Mouse (Mus musculus) embryo, embryonic 9.5 days (tissue): ENCODE data around the gene Hsf3.
"Not testable (repeated sequence)": the region's sequence is repeated elsewhere in the genome, so short reads cannot be mapped to it uniquely, and the experiment has no call there.

Experiments used
- DNase-seq: peaks from one replicate; pipeline ENCODE4 v3.0.0-alpha.2; 2017; ENCODE audit errors: extremely low spot score

The Hsf3 gene

DNA sequence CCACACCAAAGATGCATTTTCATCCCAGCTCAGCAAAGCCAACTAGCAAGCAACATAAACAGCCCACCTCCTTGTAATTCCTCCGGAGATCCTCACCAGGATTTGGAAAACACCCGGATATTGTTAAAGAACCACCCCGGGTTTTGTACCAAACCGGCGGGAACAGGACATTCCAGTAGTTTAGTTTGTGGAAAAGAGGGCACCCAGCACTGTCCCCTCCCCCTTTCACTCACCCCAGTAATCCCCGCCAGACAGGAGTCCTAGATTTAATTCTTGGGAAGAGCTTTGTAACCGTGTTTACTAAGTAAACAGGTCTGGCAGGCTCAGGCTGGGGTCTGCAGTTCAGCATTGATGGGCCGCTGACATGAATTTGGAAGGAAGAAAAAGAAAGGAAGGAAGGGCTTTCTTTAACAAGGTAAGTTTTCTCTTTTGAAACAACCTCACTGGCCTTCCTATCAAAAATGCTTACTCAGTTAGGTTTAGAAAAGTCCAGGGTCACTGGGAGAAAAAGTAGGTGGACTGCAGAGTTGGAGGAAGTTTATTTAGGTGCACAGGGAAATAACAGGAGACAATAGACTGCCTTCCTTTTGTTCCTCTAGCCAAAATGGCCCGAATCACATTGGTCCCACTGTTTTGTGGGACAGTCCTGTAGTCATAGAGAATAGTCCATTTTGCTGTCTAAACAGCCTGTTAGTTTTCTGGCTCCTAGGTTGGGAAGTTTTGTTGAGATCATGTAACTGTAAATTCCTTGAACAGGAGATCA is at the start of gene Hsf3:
TSS of gene Hsf3 (minus strand) at position 94 of the 763 bp plus-strand sequence.
- peak; percentile 39 for DNase-seq

- no peak for DNase-seq
Measured at GRCm38 (mm10) chrX:96501580-96501979, 45.5 kb upstream of the Hsf3 start.

DNA sequence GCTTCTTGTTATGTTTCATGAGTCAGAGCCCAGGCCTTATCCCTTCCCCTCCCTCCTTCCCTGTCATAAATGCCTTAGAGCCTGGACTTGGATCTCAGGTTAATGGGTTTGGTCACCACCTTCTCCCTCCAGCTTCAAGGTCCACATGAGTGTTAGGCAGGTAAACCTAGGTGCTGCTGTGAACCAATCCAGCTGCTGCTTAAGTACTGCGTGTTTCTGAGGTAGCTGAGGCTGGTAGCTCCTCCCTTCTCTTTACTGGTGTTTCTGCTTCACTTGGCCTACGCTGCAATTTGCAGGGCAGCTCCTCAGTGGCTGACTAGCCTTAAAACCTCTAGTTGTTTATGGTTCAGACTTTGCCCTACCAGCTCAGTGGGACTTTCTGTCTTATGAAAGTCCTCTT is 945 bp downstream of the Hsf3 start, which contains the start of gene Heph:
TSS of gene Heph (plus strand) at position 211 of the 400 bp plus-strand sequence.
- DNase-seq, result no peak

DNA sequence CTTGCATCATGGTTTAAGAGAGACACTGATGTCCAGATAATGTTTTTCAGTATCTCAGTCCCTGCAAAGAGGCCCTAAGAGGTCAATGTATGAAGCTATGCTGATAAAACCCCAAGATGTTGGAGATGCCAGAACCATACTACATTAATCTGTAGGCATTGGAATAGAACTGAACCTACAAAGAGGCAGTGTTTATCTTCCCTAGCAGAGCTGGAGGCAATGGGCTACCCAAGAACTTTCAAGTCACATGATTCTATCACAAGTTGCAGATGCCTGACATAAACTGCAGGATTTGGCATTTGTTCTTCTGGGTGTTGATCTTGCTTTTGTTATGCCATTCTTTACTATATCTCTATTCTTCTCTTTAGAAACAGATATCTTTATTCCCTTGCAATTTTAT is 36.7 kb downstream of the Hsf3 start:
- no peak for DNase-seq

DNA sequence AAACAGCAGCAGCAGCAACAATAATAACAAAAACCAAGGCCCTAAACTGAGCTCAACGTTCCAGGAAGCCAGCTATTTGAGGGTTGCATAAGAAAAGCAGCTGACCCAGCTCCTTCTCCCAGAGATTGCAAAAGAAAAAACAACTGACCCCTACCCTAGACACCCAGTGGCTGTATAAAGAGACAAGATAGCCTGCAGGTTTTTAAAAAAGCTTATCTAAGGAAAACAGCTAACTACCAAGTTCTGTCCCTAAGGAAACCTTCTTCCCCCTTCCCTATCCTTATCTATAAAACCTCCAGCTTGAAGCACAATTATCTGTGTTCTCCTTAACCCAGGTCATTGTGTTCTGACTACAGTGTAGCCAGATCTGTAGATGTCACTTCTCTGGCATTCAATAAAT is 38.4 kb downstream of the Hsf3 start:
- no peak for DNase-seq

- DNase-seq, result no peak
Measured at GRCm38 (mm10) chrX:96416970-96417369, 39.1 kb downstream of the Hsf3 start.

DNA sequence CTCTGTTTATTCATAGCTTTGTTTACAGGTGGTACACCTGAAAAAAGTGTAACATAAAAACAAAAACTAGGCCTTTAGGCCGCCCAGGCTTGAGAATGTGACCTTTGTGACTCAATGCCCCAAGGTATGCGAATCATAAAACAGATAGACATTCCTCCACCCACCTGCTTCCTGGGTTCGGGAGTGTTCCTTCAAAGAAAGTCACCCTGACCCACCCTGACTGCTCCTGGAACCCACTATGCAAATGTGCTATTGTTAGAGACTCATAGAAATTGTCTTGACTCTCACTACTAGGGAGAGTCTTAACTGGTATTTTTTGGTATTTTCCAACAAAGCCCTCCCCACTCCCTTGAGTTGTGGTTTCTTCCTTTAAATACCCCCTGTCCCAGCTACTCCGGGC is 40.7 kb downstream of the Hsf3 start:
- DNase-seq, result not testable (repeated sequence)

GRCm38 (mm10) chrX:96339108-96339507 is 117.0 kb downstream of the Hsf3 start:
- no peak for DNase-seq

DNA sequence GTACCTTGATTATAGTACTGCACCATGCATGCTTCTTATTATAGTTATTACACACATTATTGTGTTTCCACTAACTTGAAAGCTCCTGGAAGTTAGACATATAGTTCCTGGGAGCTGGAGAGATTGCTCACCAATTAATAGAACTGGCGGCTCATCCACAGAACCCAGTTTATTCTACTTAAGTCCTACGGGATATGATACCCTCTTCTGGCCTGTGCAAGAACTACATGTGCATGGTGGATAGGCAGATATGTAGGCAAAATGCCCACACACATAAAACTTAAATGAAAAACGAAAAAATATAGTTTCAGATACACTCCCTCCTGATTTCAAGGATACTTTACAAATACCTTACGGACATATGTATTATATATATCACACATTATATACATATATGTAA is 126.3 kb downstream of the Hsf3 start:
- no peak for DNase-seq

GRCm38 (mm10) chrX:96293338-96293737 is 162.8 kb downstream of the Hsf3 start, which contains the start of gene Vsig4:
TSS of gene Vsig4 (minus strand) at chrX:96293438.
- no peak for DNase-seq

DNA sequence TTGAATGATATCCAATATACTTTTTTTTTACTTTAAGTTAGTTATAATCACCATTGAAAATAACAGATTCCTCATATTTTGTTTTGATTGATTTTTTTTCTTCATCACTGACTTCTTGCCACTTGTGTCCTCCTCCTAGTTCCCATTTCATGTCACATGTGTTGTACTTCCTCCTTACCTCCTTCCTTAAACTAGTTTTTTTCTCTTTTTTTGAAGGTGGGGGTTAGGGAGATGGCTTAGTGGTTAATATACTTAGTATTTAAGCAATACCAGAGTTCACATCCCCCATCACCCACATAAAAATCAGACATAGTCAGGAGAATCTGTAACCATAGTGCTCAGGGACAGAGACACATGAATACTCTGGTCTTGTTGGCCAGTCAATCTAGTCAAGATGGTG is 199.6 kb downstream of the Hsf3 start:
- no peak for DNase-seq
